Mouse (Mus musculus) heart, postnatal 0 days (tissue): ENCODE measurements around the gene Tfr2.

Experiments used
- CTCF ChIP-seq: IDR thresholded peaks from 2 replicates; pipeline ENCODE4 v1.5.1; 2016; ENCODE audit warnings: antibody characterized with exemption, control low read depth, low read depth
- EP300 ChIP-seq: IDR thresholded peaks from 2 replicates; pipeline ENCODE4 v1.6.1; 2016; ENCODE audit warnings: antibody characterized with exemption, low read depth

DNA sequence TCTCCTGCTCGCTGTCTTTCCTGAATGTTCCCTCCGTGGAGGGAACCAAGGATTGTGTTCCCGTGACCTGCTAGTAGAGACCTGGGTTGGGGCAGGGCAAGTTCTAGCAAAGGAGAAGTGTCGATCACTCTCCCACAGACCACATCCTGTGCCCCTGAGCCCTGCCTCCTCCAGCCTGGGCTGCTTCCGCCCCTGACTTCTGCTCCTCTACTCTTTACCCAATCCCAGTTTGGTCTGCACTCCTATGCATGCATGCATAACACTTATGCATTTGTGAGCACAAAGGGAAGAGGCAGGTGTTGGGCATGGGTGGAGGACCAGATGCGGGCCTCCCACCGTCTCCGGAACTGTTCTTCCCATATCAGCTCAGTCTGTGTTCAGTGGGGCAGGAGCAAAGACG is 61.5 kb downstream of the Tfr2 start:
- no peak for TF ChIP-seq CTCF
- TF ChIP-seq EP300, result no peak
